Mouse (Mus musculus): ENCODE data around the gene Gm21394.
"Not testable (repeated sequence)": the region's sequence is repeated elsewhere in the genome, so short reads cannot be mapped to it uniquely, and the experiment has no call there.

Gene Gm21394

GRCm38 (mm10) chrY:84564807-84565206 lies at the start of gene Gm21394:
TSS of gene Gm21394 (minus strand) at chrY:84564907.
- in situ Hi-C loops (cut with MboI, MseI): not testable (repeated sequence)
